Mouse (Mus musculus) kidney, adult 9 months (tissue): ENCODE data around the gene Gstk1.

Experiments
- DNase-seq: peaks from one replicate; pipeline ENCODE4 v3.0.0; 2022

The Gstk1 gene

DNA sequence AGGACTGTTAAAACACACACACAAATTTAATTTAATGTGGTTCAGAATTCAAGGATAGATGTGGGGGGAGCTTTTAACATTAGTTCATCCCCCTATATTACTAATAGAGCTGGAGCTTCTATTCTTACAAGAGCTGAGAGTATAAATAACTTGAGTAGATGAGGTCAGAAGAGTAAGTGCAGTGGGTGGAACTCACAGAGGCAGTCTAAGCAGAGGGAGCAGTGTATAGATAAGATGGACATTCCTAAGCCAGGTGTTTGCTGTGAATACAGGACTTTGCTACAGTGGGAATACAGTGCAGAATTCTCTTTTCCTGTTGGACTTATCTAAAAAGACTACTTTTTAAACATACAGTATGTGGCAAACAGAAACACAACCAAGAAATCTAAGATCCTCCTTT, 25.1 kb downstream of the Gstk1 start:
- no peak for DNase-seq

DNA sequence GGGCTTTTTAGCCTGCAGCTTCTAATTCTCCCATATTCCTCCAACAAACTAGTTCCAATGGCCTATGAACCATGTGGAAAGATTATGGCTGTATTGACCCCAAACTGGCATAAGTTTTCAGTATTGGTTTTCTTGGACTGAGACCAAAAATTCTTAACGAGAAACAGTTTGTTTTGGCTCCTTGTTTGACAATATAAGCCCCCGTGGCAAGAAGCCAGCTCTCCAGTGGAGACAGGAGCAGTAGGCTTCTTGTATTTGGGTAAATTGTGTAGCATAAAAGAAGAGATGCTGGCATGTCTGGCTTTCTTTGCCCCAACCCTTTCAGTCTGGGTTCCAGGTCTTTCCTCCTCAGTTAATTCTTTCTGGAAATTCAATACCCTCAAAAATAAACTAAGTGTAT, 30.4 kb downstream of the Gstk1 start:
- no peak for DNase-seq

DNA sequence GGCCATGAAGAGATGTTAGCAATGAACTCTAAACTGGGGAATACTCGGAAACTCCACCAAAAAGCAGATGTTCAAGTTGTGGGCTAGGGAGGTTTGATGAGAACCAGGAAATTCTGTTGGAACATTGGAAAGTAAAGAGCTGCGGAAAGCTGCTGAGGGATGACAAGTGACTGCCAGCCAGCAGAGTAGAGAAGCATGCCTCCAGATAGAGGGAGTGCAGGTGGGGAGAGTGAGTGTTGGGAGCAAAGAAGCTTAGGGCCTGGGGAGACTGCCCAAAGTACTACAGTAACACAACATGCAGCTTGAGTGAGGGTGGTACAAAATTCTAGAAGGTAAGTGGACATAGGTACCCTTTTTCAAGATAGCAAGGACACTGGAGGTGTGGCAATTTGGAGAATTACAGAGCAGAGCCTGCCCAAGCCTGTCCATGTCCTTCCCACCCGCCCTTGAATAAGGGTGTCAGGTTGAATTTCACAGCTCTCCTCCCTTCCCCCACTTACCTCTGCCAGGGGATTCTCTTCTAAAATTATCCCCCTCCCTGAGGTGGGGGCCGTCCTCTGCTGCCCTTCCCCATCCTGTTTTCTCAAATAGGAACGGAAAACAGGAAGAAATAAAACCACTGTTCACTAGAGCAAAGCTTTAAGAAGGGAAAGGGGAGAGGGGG, 37.3 kb downstream of the Gstk1 start:
- DNase-seq, result no peak

- DNase-seq, result no peak
Measured at GRCm38 (mm10) chr6:42286448-42286847, 40.7 kb downstream of the Gstk1 start, which contains the start of gene Clcn1. Gene Clcn1, plus strand, starts transcription at chr6:42286685.

DNA sequence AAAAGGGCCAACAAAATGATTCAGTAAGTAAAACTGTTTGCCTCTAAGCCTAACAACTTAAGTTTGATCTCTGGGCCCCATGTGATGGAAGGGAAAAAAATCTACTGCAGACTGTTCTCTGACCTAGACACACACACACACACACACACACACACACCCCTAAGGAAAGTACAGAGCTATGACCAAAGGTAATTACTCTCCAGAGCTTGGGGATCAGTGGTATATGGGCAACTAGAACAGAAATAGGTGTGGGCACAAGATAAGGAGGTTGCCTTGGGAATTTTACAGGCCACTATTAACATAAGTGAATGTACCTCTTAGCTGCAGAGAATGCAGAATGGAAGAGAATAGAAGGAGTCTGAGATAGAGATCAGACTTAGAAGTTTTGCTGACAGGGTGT, 41.8 kb downstream of the Gstk1 start:
- DNase-seq, result no peak

DNA sequence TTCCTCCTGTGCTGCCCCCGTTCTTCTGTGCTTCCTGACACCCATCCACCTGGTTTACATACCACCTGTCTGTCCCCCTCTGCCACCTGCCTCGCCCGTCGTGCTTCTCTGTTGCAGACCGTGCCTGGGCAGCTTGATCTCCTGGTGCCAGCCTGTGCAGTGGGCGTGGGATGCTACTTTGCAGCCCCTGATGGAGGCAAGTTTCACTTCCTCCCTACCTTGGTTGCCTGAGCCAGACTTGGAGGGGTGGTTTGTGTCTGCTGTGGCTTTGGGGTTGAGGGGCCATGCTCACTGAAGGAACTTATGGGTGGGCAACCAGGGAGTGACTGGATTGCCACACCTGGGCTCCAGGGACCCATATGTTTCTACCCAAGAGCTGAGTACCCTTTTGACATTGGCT, 47.6 kb downstream of the Gstk1 start:
- no peak for DNase-seq

GRCm38 (mm10) chr6:42295549-42296094, 49.9 kb downstream of the Gstk1 start:
- no peak for DNase-seq

DNA sequence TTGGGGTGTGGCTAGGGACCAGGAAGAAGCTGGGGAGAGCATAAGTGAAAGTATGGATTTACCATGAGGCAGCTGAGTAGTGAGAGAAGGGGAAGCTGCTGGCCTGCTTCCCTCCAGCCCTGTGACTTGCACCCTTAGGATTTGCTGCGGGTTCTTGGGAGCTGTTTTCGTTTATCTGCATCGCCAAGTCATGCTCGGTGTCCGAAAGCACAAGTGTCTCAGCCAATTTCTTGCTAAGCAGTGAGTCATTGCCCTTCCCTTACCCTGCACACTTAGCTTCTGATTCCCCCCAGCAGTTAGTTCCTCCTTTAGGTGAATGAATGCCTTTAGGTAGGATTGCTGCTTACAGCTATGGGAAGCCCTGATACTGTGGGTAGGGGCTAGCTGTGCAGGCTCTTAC, 53.6 kb downstream of the Gstk1 start:
- DNase-seq, result no peak
